In the genomic region with DNA sequence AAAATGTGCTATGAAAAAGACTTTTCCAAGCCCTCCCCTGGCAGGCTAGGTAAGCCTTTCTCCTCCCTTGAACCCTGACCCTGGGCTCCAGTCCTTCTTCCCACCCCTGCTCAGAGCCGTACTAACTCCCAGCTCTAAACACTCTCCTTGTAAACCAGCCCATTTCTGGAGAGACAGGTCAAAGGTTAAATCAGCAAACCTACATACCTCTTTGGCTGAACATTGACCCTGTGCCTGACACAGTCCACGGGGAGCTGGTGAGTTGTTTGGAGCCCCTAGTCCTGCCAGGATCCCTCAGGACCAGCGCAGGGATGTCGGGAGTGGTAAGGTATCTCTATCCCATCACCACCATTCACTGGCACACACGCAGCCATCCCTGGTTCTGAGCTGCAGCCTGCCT, we compare ENCODE assay signal across 16 mouse cellular contexts. TPM values are rescaled to one million over a fixed set of nuclear protein-coding genes. Genes with fewer than 3 reads are reported as not detected.
A peak's percentile ranks its signal among the peaks of the same experiment; 100 is the strongest.
DNase-seq lines count a peak whose midpoint lies in the region; ATAC-seq and TF ChIP-seq lines count a peak whose summit lies in the region.
"Had no signal": no experiment of that assay in that cellular context is flagged by ENCODE, and none has a peak within 500 bp of the region (broad histone marks: within the 10 kb centered on the region; RNA-seq: fewer than 3 reads in every experiment).

No protein-coding gene starts in this region.

- H3K36me3 ChIP-seq in forebrain, embryonic 10.5 days (replicated peaks): peaks cover 18% of the 10 kb centered on the region
- H3K36me3 ChIP-seq in forebrain, embryonic 16.5 days (ENCODE audit: control insufficient read depth, insufficient read depth): no peaks in the 10 kb centered on the region
- H3K36me3 ChIP-seq in E14TG2a.4 (ENCODE audit: insufficient read depth, low read length): peaks cover 17% of the 10 kb centered on the region
- H3K36me3 ChIP-seq in kidney, embryonic 14.5 days (ENCODE audit: control insufficient read depth, insufficient read depth, low read length): no peaks in the 10 kb centered on the region
- no peaks in the 10 kb centered on the region for H3K36me3 ChIP-seq in liver, embryonic 12.5 days
- no peaks in the 10 kb centered on the region for H3K36me3 ChIP-seq in forebrain, postnatal 0 days (ENCODE audit: insufficient read depth)
- H3K36me3 ChIP-seq: embryonic facial prominence, embryonic 12.5 days; hindbrain, embryonic 12.5 days; midbrain, embryonic 15.5 days had no signal

- TF ChIP-seq CTCF in E14TG2a.4 (conservative IDR thresholded peaks at IDR 0.05; ENCODE audit: low read length): no peak
- TF ChIP-seq CTCF in forebrain, postnatal 0 days (IDR thresholded peaks at IDR 0.05; ENCODE audit: low read depth): no peak

- H3K27ac ChIP-seq in forebrain, embryonic 10.5 days: peak overlapping the region; percentile 60; the same call in 1 of the 2 replicates
- H3K27ac ChIP-seq in forebrain, embryonic 16.5 days (ENCODE audit: low read length): no peak overlapping the region
- no peak overlapping the region for H3K27ac ChIP-seq in kidney, embryonic 14.5 days (ENCODE audit: low read depth, low read length)
- H3K27ac ChIP-seq in liver, embryonic 12.5 days: peak overlapping the region; percentile 39; the same call in 1 of the 2 replicates
- no peak overlapping the region for H3K27ac ChIP-seq in forebrain, postnatal 0 days (ENCODE audit: low read depth, low read length)
- H3K27ac ChIP-seq: embryonic facial prominence, embryonic 12.5 days; gastrocnemius, adult 2 months; hindbrain, embryonic 12.5 days; midbrain, embryonic 15.5 days had no signal

- H3K4me2 ChIP-seq in forebrain, embryonic 16.5 days (ENCODE audit: low read length): no peak overlapping the region
- no peak overlapping the region for H3K4me2 ChIP-seq in kidney, embryonic 14.5 days (replicated peaks; ENCODE audit: low read depth, low read length)
- 0 out of 2 replicates have a peak overlapping the region, but pooled peaks have one; percentile 12 for H3K4me2 ChIP-seq in liver, embryonic 12.5 days
- no peak overlapping the region for H3K4me2 ChIP-seq in forebrain, postnatal 0 days (ENCODE audit: low read depth)
- H3K4me2 ChIP-seq: embryonic facial prominence, embryonic 12.5 days; heart, embryonic 11.5 days; hindbrain, embryonic 12.5 days; midbrain, embryonic 15.5 days had no signal

- no peak overlapping the region for H3K9ac ChIP-seq in forebrain, embryonic 16.5 days (replicated peaks; ENCODE audit: low read depth, low read length)
- no peak overlapping the region for H3K9ac ChIP-seq in kidney, embryonic 14.5 days (ENCODE audit: low read depth, low read length)
- no peak overlapping the region for H3K9ac ChIP-seq in liver, embryonic 12.5 days
- no peak overlapping the region for H3K9ac ChIP-seq in forebrain, postnatal 0 days
- H3K9ac ChIP-seq: embryonic facial prominence, embryonic 12.5 days; hindbrain, embryonic 12.5 days; midbrain, embryonic 15.5 days had no signal

- peaks cover 60% of the 10 kb centered on the region for H3K4me1 ChIP-seq in forebrain, embryonic 10.5 days
- no peaks in the 10 kb centered on the region for H3K4me1 ChIP-seq in forebrain, embryonic 16.5 days (replicated peaks; ENCODE audit: control insufficient read depth, insufficient read depth, low read length)
- peaks cover 82% of the 10 kb centered on the region for H3K4me1 ChIP-seq in E14TG2a.4 (replicated peaks; ENCODE audit: low read depth, low read length)
- H3K4me1 ChIP-seq in kidney, embryonic 14.5 days (ENCODE audit: control insufficient read depth, insufficient read depth, low read length): peaks cover 20% of the 10 kb centered on the region
- peaks cover 30% of the 10 kb centered on the region for H3K4me1 ChIP-seq in liver, embryonic 12.5 days
- H3K4me1 ChIP-seq in forebrain, postnatal 0 days (ENCODE audit: insufficient read depth): no peaks in the 10 kb centered on the region
- H3K4me1 ChIP-seq: midbrain, embryonic 15.5 days had no signal

- no peaks in the 10 kb centered on the region for H3K9me3 ChIP-seq in forebrain, embryonic 10.5 days
- H3K9me3 ChIP-seq in forebrain, embryonic 16.5 days (ENCODE audit: control insufficient read depth, low read length): no peaks in the 10 kb centered on the region
- H3K9me3 ChIP-seq in E14TG2a.4 (ENCODE audit: low read length): no peaks in the 10 kb centered on the region
- no peaks in the 10 kb centered on the region for H3K9me3 ChIP-seq in kidney, embryonic 14.5 days (ENCODE audit: control insufficient read depth, low read length)
- no peaks in the 10 kb centered on the region for H3K9me3 ChIP-seq in liver, embryonic 12.5 days (replicated peaks)
- no peaks in the 10 kb centered on the region for H3K9me3 ChIP-seq in forebrain, postnatal 0 days (ENCODE audit: low read length)
- H3K9me3 ChIP-seq: embryonic facial prominence, embryonic 12.5 days; hindbrain, embryonic 12.5 days; midbrain, embryonic 15.5 days had no signal

- H3K27me3 ChIP-seq in forebrain, embryonic 10.5 days (ENCODE audit: poor library complexity, severe bottlenecking): no peaks in the 10 kb centered on the region
- no peaks in the 10 kb centered on the region for H3K27me3 ChIP-seq in forebrain, embryonic 16.5 days (replicated peaks; ENCODE audit: control insufficient read depth, insufficient read depth, low read length)
- no peaks in the 10 kb centered on the region for H3K27me3 ChIP-seq in E14TG2a.4 (ENCODE audit: insufficient read depth, low read length)
- H3K27me3 ChIP-seq in kidney, embryonic 14.5 days (ENCODE audit: control insufficient read depth, insufficient read depth, low read length): no peaks in the 10 kb centered on the region
- H3K27me3 ChIP-seq in liver, embryonic 12.5 days (replicated peaks): no peaks in the 10 kb centered on the region
- H3K27me3 ChIP-seq in forebrain, postnatal 0 days (ENCODE audit: insufficient read depth, low read length): no peaks in the 10 kb centered on the region
- H3K27me3 ChIP-seq: embryonic facial prominence, embryonic 12.5 days; hindbrain, embryonic 12.5 days; midbrain, embryonic 15.5 days had no signal

- no peak overlapping the region for H3K4me3 ChIP-seq in forebrain, embryonic 10.5 days
- no peak overlapping the region for H3K4me3 ChIP-seq in forebrain, embryonic 16.5 days (replicated peaks; ENCODE audit: low read length)
- H3K4me3 ChIP-seq in E14TG2a.4 (replicated peaks; ENCODE audit: low read length): peak overlapping the region; percentile 29; the same call in 1 of the 2 replicates
- no peak overlapping the region for H3K4me3 ChIP-seq in kidney, embryonic 14.5 days (ENCODE audit: low read length)
- H3K4me3 ChIP-seq in liver, embryonic 12.5 days: no peak overlapping the region
- no peak overlapping the region for H3K4me3 ChIP-seq in forebrain, postnatal 0 days (ENCODE audit: low read depth, low read length)
- H3K4me3 ChIP-seq: embryonic facial prominence, embryonic 12.5 days; gastrocnemius, adult 2 months; hindbrain, embryonic 12.5 days; midbrain, embryonic 15.5 days had no signal

- intact Hi-C loops in left cerebral cortex, postnatal 36 days (cut with DNase I): no loop called here

- DNase-seq in forebrain, embryonic 10.5 days (ENCODE audit: extremely low spot score, low spot score): no peak
- no peak for DNase-seq in left cerebral cortex, postnatal 36 days (ENCODE audit: low spot score in 2 of 2)
- no peak for DNase-seq in forebrain, postnatal 0 days
- DNase-seq in urinary bladder, adult 18-20 months (ENCODE audit: low spot score in 2 of 2): no peak
- DNase-seq: adrenal gland, postnatal 10 days; cerebellum, adult 9-11 months; gastrocnemius, adult 2 months; lung, postnatal 4 days had no signal

- no peak for ATAC-seq in forebrain, embryonic 16.5 days
- ATAC-seq in kidney, embryonic 14.5 days (ENCODE audit: low FRiP score, low TSS enrichment): peak; percentile 28; the same call in 1 of the 2 replicates
- ATAC-seq in liver, embryonic 12.5 days: peak; percentile 34; the same call in 1 of the 2 replicates
- ATAC-seq in forebrain, postnatal 0 days: no peak
- ATAC-seq: midbrain, embryonic 15.5 days had no signal

- whole genome bisulfite sequencing in forebrain, embryonic 10.5 days: 44% methylated on average over 5 of the region's 5 CpGs
- 57% methylated on average over 5 of the region's 5 CpGs for whole genome bisulfite sequencing in forebrain, embryonic 16.5 days
- 30% methylated on average over 5 of the region's 5 CpGs for WGBS in kidney, embryonic 14.5 days
- 63% methylated on average over 5 of the region's 5 CpGs for WGBS in liver, embryonic 12.5 days (ENCODE audit: insufficient replicate concordance)
- 69% methylated on average over 5 of the region's 5 CpGs for WGBS in forebrain, postnatal 0 days

RNA-seq across cellular contexts. Expression of gene Plekha7, which starts 15.8 kb away (rescaled TPM):
- polyA plus RNA-seq in forebrain, embryonic 10.5 days (2016; fragmentation: Nextera tagmentation; extraction: Ambion mirVana): 27.7 and 28.3 TPM in 2 replicates
- 8.7 and 8.8 TPM in 2 replicates for polyA plus RNA-seq in forebrain, embryonic 16.5 days (2015; fragmentation: Nextera tagmentation; extraction: Ambion mirVana)
- polyA plus RNA-seq in kidney, embryonic 14.5 days (2014; fragmentation: Nextera tagmentation; extraction: Ambion mirVana): 7.2 and 8.0 TPM in 2 replicates
- 3.6 TPM in 2 replicates for polyA plus RNA-seq in liver, embryonic 12.5 days (2016; fragmentation: Nextera tagmentation; extraction: Ambion mirVana)
- total RNA-seq in left cerebral cortex, postnatal 36 days (2021): 10 to 100 TPM; 22.0 to 24.8 TPM
- total RNA-seq in forebrain, postnatal 0 days (2014; rRNA removed): 9.9 and 17.0 TPM in 2 replicates
- polyA plus RNA-seq in forebrain, postnatal 0 days (2015; fragmentation: Nextera tagmentation; extraction: Ambion mirVana): 3.3 and 5.4 TPM in 2 replicates

RNA-seq across cellular contexts. Expression of gene Rps13, which starts 41.6 kb away (rescaled TPM):
- 830 and 840 TPM in 2 replicates for polyA plus RNA-seq in forebrain, embryonic 10.5 days (2016; fragmentation: Nextera tagmentation; extraction: Ambion mirVana)
- polyA plus RNA-seq in forebrain, embryonic 16.5 days (2015; fragmentation: Nextera tagmentation; extraction: Ambion mirVana): 452 and 498 TPM in 2 replicates
- polyA plus RNA-seq in kidney, embryonic 14.5 days (2014; fragmentation: Nextera tagmentation; extraction: Ambion mirVana): 954 and 1,227 TPM in 2 replicates
- polyA plus RNA-seq in liver, embryonic 12.5 days (2016; fragmentation: Nextera tagmentation; extraction: Ambion mirVana): 786 and 821 TPM in 2 replicates
- 100 to 1,000 TPM; 185 to 202 TPM for total RNA-seq in left cerebral cortex, postnatal 36 days (2021)
- 588 and 1,020 TPM in 2 replicates for total RNA-seq in forebrain, postnatal 0 days (2014; rRNA removed)
- polyA plus RNA-seq in forebrain, postnatal 0 days (2015; fragmentation: Nextera tagmentation; extraction: Ambion mirVana): 505 and 644 TPM in 2 replicates

Comparison
In these comparisons a context has a peak if more than half of its experiments do, and no peak if none do; other contexts are left out.
1. H3K27ac ChIP-seq: peak in forebrain, embryonic 10.5 days (single experiment) and liver, embryonic 12.5 days (single experiment); none in forebrain, embryonic 16.5 days (single experiment), kidney, embryonic 14.5 days (single experiment) and forebrain, postnatal 0 days (single experiment).
2. ATAC-seq: peak in kidney, embryonic 14.5 days (single experiment) and liver, embryonic 12.5 days (single experiment); none in forebrain, embryonic 16.5 days (single experiment) and forebrain, postnatal 0 days (single experiment).